Mouse (Mus musculus): Measurements from ENCODE around the gene Sec1. TPM values are rescaled to one million over a fixed set of nuclear protein-coding genes. Genes with fewer than 3 reads are reported as not detected.
"Not testable (repeated sequence)": the region's sequence is repeated elsewhere in the genome, so short reads cannot be mapped to it uniquely, and the experiment has no call there.

Sec1 gene
- total RNA-seq, 2 experiments from 2014 or later: 0.25 TPM; not detected in 1

GRCm38 (mm10) chr7:45660746-45661478, 33.3 kb downstream of the Sec1 start:
- no peak for TF ChIP-seq CTCF (IDR thresholded peaks at IDR 0.05)
- no peak for DNase-seq
- intact Hi-C loops (cut with DNase I): no loop called here
- Histone ChIP-seq H3K27ac (no peak overlapping the region), H3K4me3 (no peak overlapping the region)

- no peak for TF ChIP-seq CTCF (IDR thresholded peaks at IDR 0.05)
- no peak for DNase-seq
- H3K4me3 ChIP-seq: peak overlapping the region; percentile 2; the same call in 1 of the 2 replicates
- H3K27ac ChIP-seq: no peak overlapping the region
- intact Hi-C loops (cut with DNase I): no loop called here
These were observed 39.7 kb downstream of the Sec1 start for GRCm38 (mm10) chr7:45654424-45655047.

DNA sequence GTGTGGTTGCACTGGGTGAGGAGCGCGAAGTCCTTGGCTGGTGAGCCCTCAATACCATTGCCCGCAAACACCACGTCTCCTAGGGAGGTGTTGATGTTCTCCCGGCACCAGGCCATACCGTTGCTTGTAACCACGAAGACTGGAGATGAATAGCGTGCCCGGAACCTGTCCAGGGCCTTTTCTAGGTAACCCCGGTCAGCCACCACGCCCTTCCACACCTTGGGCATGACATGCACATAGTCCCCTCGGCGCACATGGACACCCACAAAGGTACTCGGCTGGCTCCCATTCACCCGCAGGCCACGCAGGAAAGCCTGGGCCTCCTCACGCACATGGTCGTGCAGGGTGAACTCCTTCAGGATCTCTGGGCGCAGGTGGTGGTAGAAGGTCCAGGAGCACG, 43.7 kb downstream of the Sec1 start:
- intact Hi-C loops (cut with DNase I); H3K4me3 ChIP-seq: not testable (repeated sequence)
- DNase-seq: peak; percentile 32
- peak overlapping the region; percentile 86 for H3K27ac ChIP-seq

- Histone ChIP-seq H3K4me3 (peak overlapping the region; percentile 51), H3K27ac (peak overlapping the region; percentile 86)
- intact Hi-C loops (cut with DNase I): no loop called here
- peak; percentile 19; the same call in 1 of the 2 replicates for TF ChIP-seq CTCF (IDR thresholded peaks at IDR 0.05)
- peak; percentile 84 for DNase-seq
These were observed 44.9 kb downstream of the Sec1 start for GRCm38 (mm10) chr7:45649351-45649750.

DNA sequence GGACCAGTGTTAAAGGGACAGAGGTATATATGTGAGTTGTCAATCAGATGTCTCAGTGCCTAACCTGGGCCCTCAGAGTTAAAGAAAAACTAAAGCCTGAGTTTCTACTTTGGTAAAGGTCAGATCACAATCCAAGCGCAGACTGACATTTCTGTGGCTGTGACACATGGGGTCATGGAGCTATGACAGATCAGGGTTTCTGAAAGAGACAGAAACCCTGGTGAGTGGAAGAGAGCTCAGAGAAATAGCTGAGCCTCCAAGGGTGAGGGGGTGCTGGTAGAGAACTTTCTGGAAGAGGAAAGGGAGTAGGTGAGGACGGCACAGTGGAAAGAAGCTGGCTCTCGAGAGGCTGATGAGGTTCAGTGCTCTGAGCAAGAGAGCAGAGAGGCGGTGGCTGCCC, 47.5 kb downstream of the Sec1 start:
- Histone ChIP-seq H3K27ac (peak overlapping the region; percentile 90), H3K4me3 (no peak overlapping the region)
- TF ChIP-seq CTCF (IDR thresholded peaks at IDR 0.05): no peak
- intact Hi-C loops (cut with DNase I): no loop called here
- no peak for DNase-seq

DNA sequence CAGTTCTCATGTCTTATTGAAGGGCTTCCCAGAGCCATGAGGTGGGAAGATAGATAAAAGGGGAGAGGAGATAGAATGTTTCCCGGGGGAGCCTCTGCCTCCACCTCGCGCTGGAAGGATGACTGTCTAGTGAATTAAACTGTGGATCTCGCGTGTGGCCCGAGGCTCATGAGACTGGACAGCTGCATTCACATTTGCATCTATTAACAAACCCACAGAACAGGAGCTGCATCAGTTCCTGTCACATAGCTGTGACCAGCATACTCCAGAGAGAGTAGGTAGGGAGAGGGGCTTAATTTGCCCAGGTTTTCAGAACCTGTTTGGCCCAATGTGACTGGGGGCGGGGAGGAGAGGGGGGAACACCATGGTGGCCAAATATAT, 48.6 kb downstream of the Sec1 start:
- intact Hi-C loops (cut with DNase I): no loop called here
- no peak for TF ChIP-seq CTCF (IDR thresholded peaks at IDR 0.05)
- DNase-seq: no peak
- H3K4me3 ChIP-seq: no peak overlapping the region
- peak overlapping the region; percentile 90 for H3K27ac ChIP-seq

DNA sequence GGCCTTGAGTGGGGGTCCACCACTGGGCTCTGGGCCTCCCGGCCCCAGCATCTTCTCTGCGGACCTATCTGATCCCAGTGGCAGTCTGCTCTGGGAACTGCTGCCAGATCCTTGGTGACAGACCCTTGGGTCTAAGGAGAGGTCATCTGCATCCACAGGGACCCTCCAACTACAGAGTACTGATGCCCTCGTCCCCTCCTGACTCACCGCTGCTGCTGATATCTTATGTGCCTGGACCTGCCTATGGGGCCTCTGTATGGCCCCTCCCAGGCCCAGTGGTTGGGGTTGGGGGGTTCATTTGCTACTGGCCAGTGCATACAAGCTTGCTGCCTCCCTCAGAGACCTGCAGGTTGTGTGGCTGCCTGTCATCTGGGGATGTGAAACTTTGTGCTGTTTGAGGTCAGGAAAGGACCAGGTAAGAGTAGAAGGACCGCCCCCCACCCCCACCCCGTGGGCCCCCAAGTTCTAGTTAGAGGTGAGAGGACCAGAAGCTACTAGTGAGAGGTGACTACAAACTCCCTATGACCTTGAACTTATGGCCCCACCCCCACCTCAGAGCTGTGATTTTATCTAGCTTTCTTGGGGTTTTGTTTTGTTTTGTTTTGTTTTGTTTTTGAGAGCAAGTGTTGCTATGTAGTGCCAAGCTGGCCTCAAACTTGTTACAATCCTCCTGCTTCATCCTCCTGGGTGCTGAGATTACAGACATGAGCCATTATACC, 49.2 kb downstream of the Sec1 start:
- TF ChIP-seq CTCF (IDR thresholded peaks at IDR 0.05): no peak
- DNase-seq: no peak
- intact Hi-C loops (cut with DNase I): no loop called here
- Histone ChIP-seq H3K4me3 (peak overlapping the region; percentile 73), H3K27ac (peak overlapping the region; percentile 90)

DNA sequence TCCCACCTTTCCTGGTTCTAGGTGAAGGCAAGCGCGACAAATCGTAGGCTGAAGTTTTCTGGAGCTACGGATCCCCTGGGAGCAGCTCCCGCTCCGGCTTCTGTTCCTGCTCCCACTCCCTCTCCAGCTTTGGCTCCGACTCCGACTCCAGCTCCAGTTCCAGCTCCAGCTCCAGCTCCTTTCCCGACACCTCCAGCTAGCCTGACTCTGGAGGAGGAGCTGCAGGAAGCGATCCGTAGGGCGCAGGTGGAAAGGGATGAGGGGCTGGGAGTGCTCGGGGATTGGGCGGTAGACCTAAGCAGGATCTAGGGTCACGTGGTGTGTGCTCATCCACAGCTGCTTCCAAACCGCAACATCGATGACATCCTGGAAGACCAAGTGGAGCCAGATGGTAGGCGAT, 50.0 kb downstream of the Sec1 start:
- no peak for TF ChIP-seq CTCF (IDR thresholded peaks at IDR 0.05)
- Histone ChIP-seq H3K27ac (peak overlapping the region; percentile 90), H3K4me3 (peak overlapping the region; percentile 73)
- intact Hi-C loops (cut with DNase I): no loop called here
- peak; percentile 64 for DNase-seq

GRCm38 (mm10) chr7:45643441-45644178, 50.6 kb downstream of the Sec1 start:
- Histone ChIP-seq H3K27ac (peak overlapping the region; percentile 90), H3K4me3 (peak overlapping the region; percentile 73)
- DNase-seq: peak; percentile 97
- intact Hi-C loops (cut with DNase I): loop anchor here (2.0 kb wide), 1 partner anchor 39 kb away; no protein-coding TSS in a partner anchor
- TF ChIP-seq CTCF (IDR thresholded peaks at IDR 0.05): no peak

DNA sequence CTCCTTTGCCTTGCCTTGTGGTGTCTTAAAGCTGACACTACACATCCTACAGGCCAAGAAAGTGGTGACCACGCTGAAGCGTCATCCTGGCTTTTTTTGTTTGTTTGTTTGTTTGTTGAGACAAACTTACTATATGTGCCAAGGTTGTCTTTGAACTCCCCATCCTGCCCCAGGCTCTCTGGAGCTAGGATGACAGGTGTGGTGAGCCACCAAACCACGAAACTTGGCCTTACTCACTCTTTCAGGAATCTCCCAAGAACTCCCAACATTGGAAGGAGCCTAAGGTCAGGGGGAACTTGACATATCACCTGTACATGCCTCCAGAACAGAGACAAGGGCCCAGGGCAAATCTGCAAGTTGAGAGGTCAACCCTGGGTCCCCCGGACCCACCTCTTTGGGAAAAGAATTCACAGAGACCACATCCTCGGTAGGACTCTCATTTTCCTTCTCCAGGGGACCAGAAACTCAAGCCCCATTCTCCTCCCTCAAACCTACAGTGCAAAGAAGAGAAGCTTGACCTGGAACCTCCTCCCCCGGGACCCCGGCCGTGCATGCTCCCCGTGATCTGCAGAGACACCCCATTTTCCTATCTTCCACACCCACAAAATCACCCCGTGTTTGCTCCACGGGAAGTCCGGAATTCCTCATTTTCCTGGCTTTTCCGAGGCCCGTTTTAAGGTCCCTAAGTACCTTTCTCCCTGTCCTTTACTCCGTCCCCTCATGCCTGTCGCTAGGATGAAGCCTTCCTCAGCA, 51.5 kb downstream of the Sec1 start:
- TF ChIP-seq CTCF (IDR thresholded peaks at IDR 0.05): no peak
- DNase-seq: no peak
- Histone ChIP-seq H3K27ac (peak overlapping the region; percentile 90), H3K4me3 (peak overlapping the region; percentile 73)
- intact Hi-C loops (cut with DNase I): loop anchor here (2.0 kb wide), 1 partner anchor 40 kb away; no protein-coding TSS in a partner anchor

- TF ChIP-seq CTCF (IDR thresholded peaks at IDR 0.05): no peak
- peak overlapping the region; percentile 90 for H3K27ac ChIP-seq
- DNase-seq: peak; percentile 59
- H3K4me3 ChIP-seq: peak overlapping the region; percentile 73
- intact Hi-C loops (cut with DNase I): loop anchor here (2.0 kb wide), 1 partner anchor 41 kb away; no protein-coding TSS in a partner anchor
These were observed 52.1 kb downstream of the Sec1 start for GRCm38 (mm10) chr7:45642083-45642482.

Measured in gastrocnemius, adult 2 months (tissue).